Mouse (Mus musculus) ovary, postnatal 10 days (tissue): ENCODE results near the gene Ears2.
"Not testable (repeated sequence)": the region's sequence is repeated elsewhere in the genome, so short reads cannot be mapped to it uniquely, and the experiment has no call there.

Experiments used
- DNase-seq: peaks from one replicate; pipeline ENCODE4 v3.0.0; 2022; ENCODE audit warnings: low spot score

Ears2 gene

GRCm38 (mm10) chr7:122066945-122067516 is at the start of gene Ears2, which contains the start of gene Ubfd1:
Gene Ears2, minus strand, starts transcription at chr7:122067263.
Gene Ubfd1, plus strand, starts transcription at chr7:122067175.
- peak; percentile 90 for DNase-seq

GRCm38 (mm10) chr7:122108206-122108605 is 41.1 kb upstream of the Ears2 start:
- DNase-seq, result no peak

GRCm38 (mm10) chr7:122101747-122102244 is 34.7 kb upstream of the Ears2 start, which contains the start of gene Ndufab1:
Gene Ndufab1, minus strand, starts transcription at chr7:122101886.
- peak; percentile 59 for DNase-seq

GRCm38 (mm10) chr7:122101014-122101746 is 34.1 kb upstream of the Ears2 start:
- not testable (repeated sequence) for DNase-seq

- no peak for DNase-seq
Observed at GRCm38 (mm10) chr7:122099222-122099621, 32.2 kb upstream of the Ears2 start.

GRCm38 (mm10) chr7:122098009-122098408 is 30.9 kb upstream of the Ears2 start:
- no peak for DNase-seq

- no peak for DNase-seq
Observed at GRCm38 (mm10) chr7:122094564-122095330, 27.7 kb upstream of the Ears2 start.

- DNase-seq, result no peak
Observed at GRCm38 (mm10) chr7:122087195-122087982, 20.3 kb upstream of the Ears2 start.

- no peak for DNase-seq
Observed at GRCm38 (mm10) chr7:122081071-122081470, 14.0 kb upstream of the Ears2 start.

GRCm38 (mm10) chr7:122079798-122080554 is 12.9 kb upstream of the Ears2 start:
- no peak for DNase-seq

GRCm38 (mm10) chr7:122074374-122074773 is 7.3 kb upstream of the Ears2 start:
- no peak for DNase-seq

GRCm38 (mm10) chr7:122067517-122068381 is 686 bp upstream of the Ears2 start:
- no peak for DNase-seq

GRCm38 (mm10) chr7:122066102-122066944 is 740 bp downstream of the Ears2 start:
- no peak for DNase-seq

GRCm38 (mm10) chr7:122065656-122066055 is 1.4 kb downstream of the Ears2 start:
- DNase-seq, result no peak

GRCm38 (mm10) chr7:122056633-122057032 is 10.4 kb downstream of the Ears2 start:
- no peak for DNase-seq

- DNase-seq, result no peak
Observed at GRCm38 (mm10) chr7:122050834-122051233, 16.2 kb downstream of the Ears2 start.

- no peak for DNase-seq
Observed at GRCm38 (mm10) chr7:122048191-122048590, 18.9 kb downstream of the Ears2 start.

- no peak for DNase-seq
Observed at GRCm38 (mm10) chr7:122046813-122047212, 20.2 kb downstream of the Ears2 start.

- DNase-seq, result no peak
Observed at GRCm38 (mm10) chr7:122045711-122046110, 21.4 kb downstream of the Ears2 start.
